Mouse (Mus musculus) myocyte (in vitro differentiated cells): Measurements from ENCODE around the gene Plekhm3.

Source experiments
- E2F4 ChIP-seq: IDR thresholded peaks from one replicate; pipeline ENCODE4 v1.6.1; 2011; ENCODE audit warnings: mild to moderate bottlenecking, control low read depth, moderate library complexity; ENCODE audit not compliant: insufficient read depth
- MYOG ChIP-seq, 3 experiments: IDR thresholded peaks; one replicate each; pipeline ENCODE4 v1.6.1; 2011; ENCODE audit warnings: control low read depth in 2 of 3, low read depth in 2 of 3, mild to moderate bottlenecking in 2 of 3; ENCODE audit not compliant: insufficient read length in 2 of 3, control insufficient read depth in 1 of 3, insufficient read depth in 1 of 3
- POLR2A ChIP-seq: IDR thresholded peaks from one replicate; pipeline ENCODE4 v1.6.1; 2011; ENCODE audit warnings: low read depth, mild to moderate bottlenecking, control low read depth, moderate library complexity; ENCODE audit not compliant: insufficient read length
- POLR2AphosphoS2 ChIP-seq: IDR thresholded peaks from one replicate; pipeline ENCODE4 v1.6.1; 2011; ENCODE audit warnings: low read depth, control low read depth; ENCODE audit not compliant: insufficient read length
- TCF3 ChIP-seq: IDR thresholded peaks from one replicate; pipeline ENCODE4 v1.6.1; 2011; ENCODE audit warnings: low read depth, control low read depth; ENCODE audit not compliant: insufficient read length
- USF1 ChIP-seq: IDR thresholded peaks from one replicate; pipeline ENCODE4 v1.6.1; 2011; ENCODE audit warnings: low read depth, mild to moderate bottlenecking, control low read depth, moderate library complexity

GRCm38 (mm10) chr1:64993206-64993605, 36.6 kb upstream of the Plekhm3 start:
- TF ChIP-seq TCF3 (no peak), E2F4 (no peak), POLR2AphosphoS2 (no peak), POLR2A (no peak), USF1 (no peak), MYOG (IDR thresholded peaks at IDR 0.05; ENCODE audit: control insufficient read depth in 1 of 3, insufficient read depth in 1 of 3, insufficient read length in 2 of 3, low read depth in 2 of 3) (no peak)
